Mouse (Mus musculus) embryonic facial prominence, embryonic 12.5 days (tissue): ENCODE measurements at regions not wholly inside any gene's neighbourhood (a gene's known extent, or its start where the extent isn't known, plus 50 kb on each side); places are given as distances from the start of the nearest gene placed in this dataset.
A peak's percentile ranks its signal among the peaks of the same experiment; 100 is the strongest.

ENCODE experiments used
- ATAC-seq: fragments of 200-750 bp; cut with Nextera tagmentation; 2 replicates; pipeline ENCODE4 v1.8.0; 2017; ENCODE audit not compliant: insufficient number of reproducible peaks, insufficient read depth, low FRiP score, low TSS enrichment
- H3K27ac ChIP-seq: fragments of 300-500 bp; sonication (generic); 2 replicates; pipeline ENCODE4 v1.5.1; 2016; ENCODE audit warnings: mild to moderate bottlenecking
- H3K27me3 ChIP-seq: fragments of 300-500 bp; sonication (generic); 2 replicates; pipeline ENCODE4 v1.6.1; 2016; ENCODE audit warnings: mild to moderate bottlenecking, moderate library complexity
- H3K36me3 ChIP-seq: fragments of 300-500 bp; sonication (generic); 2 replicates; pipeline ENCODE4 v1.6.1; 2016; ENCODE audit warnings: mild to moderate bottlenecking
- H3K4me1 ChIP-seq: fragments of 300-500 bp; sonication (generic); 2 replicates; pipeline ENCODE4 v1.6.1; 2016
- H3K4me2 ChIP-seq: fragments of 300-500 bp; sonication (generic); replicated peaks from 2 replicates; pipeline ENCODE4 v1.6.1; 2016; ENCODE audit warnings: mild to moderate bottlenecking, moderate library complexity
- H3K4me3 ChIP-seq: fragments of 300-500 bp; sonication (generic); 2 replicates; pipeline ENCODE4 v1.5.1; 2016; ENCODE audit warnings: mild to moderate bottlenecking
- H3K9ac ChIP-seq: fragments of 300-500 bp; sonication (generic); 2 replicates; pipeline ENCODE4 v1.6.1; 2016; ENCODE audit warnings: mild to moderate bottlenecking, moderate library complexity
- H3K9me3 ChIP-seq: fragments of 300-500 bp; sonication (generic); 2 replicates; pipeline ENCODE4 v1.6.1; 2016; ENCODE audit warnings: mild to moderate bottlenecking, moderate library complexity
- WGBS: fragments of 180-500 bp; shearing (Covaris S2); methylation state at CpG from one replicate; pipeline ENCODE4 v1.1.7; 2016; 5-methylcytosine and 5-hydroxymethylcytosine counted together

DNA sequence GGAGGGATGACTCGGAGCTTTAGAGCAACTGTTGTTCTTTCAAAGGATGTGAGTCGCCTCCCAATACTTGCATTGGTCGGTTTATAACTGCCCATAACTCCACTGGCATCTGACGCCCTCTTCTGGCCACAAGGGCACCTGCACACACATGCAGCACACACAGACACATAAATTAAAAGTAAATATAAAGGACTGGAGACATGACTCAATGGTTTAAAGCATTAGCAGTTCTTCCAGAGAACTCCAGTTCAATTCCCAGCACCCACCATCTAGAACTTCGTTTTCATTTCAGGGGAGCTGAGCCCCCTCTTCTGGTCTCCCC, 281.5 kb upstream of the Runx1 start:
- no peaks in the 10 kb centered on the region; the same call in 1 of the 2 replicates for H3K4me1 ChIP-seq
- ATAC-seq = no peak
- no peaks in the 10 kb centered on the region for H3K27me3 ChIP-seq
- H3K4me3 ChIP-seq = no peak overlapping the region
- peaks cover 5% of the 10 kb centered on the region; the same call in 1 of the 2 replicates for H3K9me3 ChIP-seq
- WGBS = 85% methylated on average over 5 of the region's 5 CpGs
- no peaks in the 10 kb centered on the region for H3K36me3 ChIP-seq
- no peak overlapping the region for H3K9ac ChIP-seq
- H3K4me2 ChIP-seq = no peak overlapping the region
- H3K27ac ChIP-seq = no peak overlapping the region

DNA sequence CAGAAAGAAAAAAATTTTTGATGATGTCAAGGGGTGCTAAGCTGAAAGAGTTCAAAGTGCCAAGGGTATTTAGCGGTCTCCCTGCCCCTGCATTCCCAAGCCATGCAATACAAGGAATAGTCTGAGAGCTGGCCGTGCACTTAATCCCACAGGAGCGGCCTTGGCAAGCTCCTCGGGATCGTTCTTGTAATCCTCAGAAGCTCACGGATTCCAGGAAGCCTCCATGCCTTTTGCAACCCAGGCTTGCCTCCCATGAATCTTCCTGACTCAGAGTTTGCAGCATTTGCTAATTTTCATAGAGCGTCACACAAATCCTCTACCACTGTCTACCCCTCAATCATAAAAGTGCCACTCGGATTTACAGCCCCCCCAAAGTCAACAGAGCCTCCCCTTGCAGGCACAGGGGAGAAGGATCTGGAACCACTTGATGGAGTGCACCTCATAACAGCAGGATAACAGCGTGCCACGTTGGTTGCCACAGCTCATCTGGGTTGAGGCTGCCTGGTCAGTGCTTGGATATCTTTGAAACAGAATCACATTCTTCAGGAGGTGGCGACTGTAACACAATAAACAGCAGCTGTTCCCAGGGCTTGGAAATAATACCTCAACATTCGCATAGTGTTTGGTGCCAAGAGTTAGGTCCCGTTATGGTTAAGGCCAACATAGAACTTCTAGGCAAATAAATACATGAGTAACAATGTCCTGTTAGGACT, 281.0 kb upstream of the Runx1 start:
- Histone ChIP-seq H3K36me3 (no peaks in the 10 kb centered on the region), H3K4me1 (peaks cover 4% of the 10 kb centered on the region; the same call in 1 of the 2 replicates), H3K9me3 (peaks cover 5% of the 10 kb centered on the region; the same call in 1 of the 2 replicates), H3K27ac (no peak overlapping the region), H3K27me3 (no peaks in the 10 kb centered on the region), H3K9ac (no peak overlapping the region), H3K4me2 (no peak overlapping the region), H3K4me3 (no peak overlapping the region)
- no peak for ATAC-seq
- 72% methylated on average over 13 of the region's 13 CpGs for WGBS

DNA sequence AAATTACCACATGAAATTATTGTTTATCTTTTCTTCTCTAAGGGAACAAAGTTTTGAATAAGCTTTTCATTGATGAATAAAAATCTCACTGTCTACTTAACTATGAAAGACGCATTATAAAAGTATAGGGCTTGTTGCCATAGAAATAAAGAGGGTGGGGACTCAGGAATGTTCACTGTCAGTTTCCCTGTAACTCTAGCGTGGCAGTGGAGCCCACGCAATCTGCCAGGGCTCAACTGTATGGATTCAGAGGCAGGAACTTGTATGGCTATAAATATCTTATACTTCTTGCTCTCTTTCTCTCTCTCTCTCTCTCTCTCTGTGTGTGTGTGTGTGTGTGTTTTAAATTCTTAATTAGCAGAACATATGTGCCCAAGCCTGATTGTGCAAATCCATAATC, 276.2 kb upstream of the Runx1 start:
- WGBS = 50% methylated on average over 3 of the region's 3 CpGs
- no peak overlapping the region for H3K4me2 ChIP-seq

DNA sequence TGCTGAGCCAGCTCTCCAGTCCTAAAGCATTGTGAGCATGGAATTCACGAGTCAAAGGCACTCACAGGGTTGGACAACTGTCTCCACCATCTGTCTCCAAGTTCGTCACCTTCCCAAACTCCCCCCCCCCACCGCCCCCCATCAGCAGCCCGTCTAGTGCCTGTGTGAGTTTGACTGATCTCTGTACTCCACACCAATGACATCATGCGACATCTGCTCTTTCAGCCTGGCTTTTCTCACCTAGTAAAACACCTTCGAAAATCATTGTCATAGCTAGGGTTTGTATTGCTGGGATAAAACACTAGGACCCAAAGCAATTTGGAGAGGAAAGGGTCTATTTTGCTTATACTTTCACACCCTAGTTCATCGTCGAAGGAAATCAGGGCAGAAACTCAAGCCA, 272.1 kb upstream of the Runx1 start:
- no peak for ATAC-seq
- no peaks in the 10 kb centered on the region for H3K9me3 ChIP-seq
- H3K4me2 ChIP-seq = no peak overlapping the region
- H3K9ac ChIP-seq = no peak overlapping the region
- H3K27ac ChIP-seq = no peak overlapping the region
- H3K4me1 ChIP-seq = 0 out of 2 replicates have a peak, but pooled peaks cover 4% of the 10 kb centered on the region
- 74% methylated on average over 8 of the region's 8 CpGs for WGBS
- H3K27me3 ChIP-seq = no peaks in the 10 kb centered on the region
- no peaks in the 10 kb centered on the region for H3K36me3 ChIP-seq
- no peak overlapping the region for H3K4me3 ChIP-seq

More for the DNA sequence above, 276.2 kb upstream of the Runx1 start:
- H3K4me3 ChIP-seq = no peak overlapping the region
- no peaks in the 10 kb centered on the region for H3K27me3 ChIP-seq
- peaks cover under 1% of the 10 kb centered on the region; the same call in 1 of the 2 replicates for H3K9me3 ChIP-seq
- no peak for ATAC-seq
- 0 out of 2 replicates have a peak overlapping the region, but pooled peaks have one; percentile 7 for H3K27ac ChIP-seq
- no peaks in the 10 kb centered on the region for H3K36me3 ChIP-seq
- peaks cover 4% of the 10 kb centered on the region; the same call in 1 of the 2 replicates for H3K4me1 ChIP-seq
- H3K9ac ChIP-seq = no peak overlapping the region

DNA sequence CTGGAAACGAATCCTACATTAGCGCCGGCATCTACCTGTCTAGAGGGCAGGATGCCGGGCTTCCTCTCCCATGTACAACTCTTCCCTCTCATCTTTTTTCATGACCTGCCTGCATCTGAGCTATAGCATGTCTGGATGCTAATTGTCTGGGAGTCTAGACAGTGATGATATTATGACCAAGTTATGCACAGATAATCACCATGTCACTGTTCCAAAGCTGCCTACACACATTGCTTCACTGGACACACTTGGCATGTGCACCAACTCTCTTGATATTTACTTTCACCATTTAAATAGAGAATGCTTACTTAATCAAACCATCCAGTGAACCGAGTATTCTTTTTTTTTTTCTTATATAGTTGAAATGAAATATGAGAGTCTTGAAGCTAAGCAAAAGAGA, 270.2 kb upstream of the Runx1 start:
- H3K4me3 ChIP-seq = no peak overlapping the region
- H3K9ac ChIP-seq = no peak overlapping the region
- no peak overlapping the region for H3K27ac ChIP-seq
- no peaks in the 10 kb centered on the region for H3K9me3 ChIP-seq
- no peaks in the 10 kb centered on the region for H3K27me3 ChIP-seq
- 85% methylated on average over 5 of the region's 5 CpGs for WGBS
- peaks cover 5% of the 10 kb centered on the region; the same call in 1 of the 2 replicates for H3K4me1 ChIP-seq
- H3K4me2 ChIP-seq = no peak overlapping the region
- ATAC-seq = no peak
- H3K36me3 ChIP-seq = no peaks in the 10 kb centered on the region

DNA sequence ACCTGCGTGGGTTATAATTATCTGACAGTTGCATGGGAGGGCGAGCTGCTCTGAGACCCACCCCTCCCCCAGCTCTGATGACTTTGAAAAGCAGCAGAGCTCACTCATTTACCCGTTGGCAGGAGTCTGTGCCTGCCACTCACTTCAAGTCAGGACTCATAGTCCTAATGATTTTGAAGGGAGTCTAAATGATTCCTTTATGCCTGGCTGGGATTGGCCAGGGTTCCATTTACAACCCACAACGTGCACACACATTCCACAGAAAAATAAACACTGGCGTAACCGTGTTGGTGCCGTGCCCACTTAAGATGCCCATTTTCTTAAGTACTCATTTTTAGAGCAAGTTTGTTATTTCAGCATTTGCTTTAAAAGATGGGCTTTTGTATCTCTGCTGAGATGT, 266.8 kb upstream of the Runx1 start:
- Histone ChIP-seq H3K9me3 (no peaks in the 10 kb centered on the region), H3K4me1 (peaks cover 5% of the 10 kb centered on the region; the same call in 1 of the 2 replicates), H3K4me3 (no peak overlapping the region), H3K27ac (peak overlapping the region; percentile 67; the same call in 1 of the 2 replicates), H3K36me3 (no peaks in the 10 kb centered on the region), H3K4me2 (no peak overlapping the region), H3K9ac (no peak overlapping the region), H3K27me3 (no peaks in the 10 kb centered on the region)
- peak; percentile 47; the same call in 1 of the 2 replicates for ATAC-seq
- WGBS = 37% methylated on average over 7 of the region's 7 CpGs

DNA sequence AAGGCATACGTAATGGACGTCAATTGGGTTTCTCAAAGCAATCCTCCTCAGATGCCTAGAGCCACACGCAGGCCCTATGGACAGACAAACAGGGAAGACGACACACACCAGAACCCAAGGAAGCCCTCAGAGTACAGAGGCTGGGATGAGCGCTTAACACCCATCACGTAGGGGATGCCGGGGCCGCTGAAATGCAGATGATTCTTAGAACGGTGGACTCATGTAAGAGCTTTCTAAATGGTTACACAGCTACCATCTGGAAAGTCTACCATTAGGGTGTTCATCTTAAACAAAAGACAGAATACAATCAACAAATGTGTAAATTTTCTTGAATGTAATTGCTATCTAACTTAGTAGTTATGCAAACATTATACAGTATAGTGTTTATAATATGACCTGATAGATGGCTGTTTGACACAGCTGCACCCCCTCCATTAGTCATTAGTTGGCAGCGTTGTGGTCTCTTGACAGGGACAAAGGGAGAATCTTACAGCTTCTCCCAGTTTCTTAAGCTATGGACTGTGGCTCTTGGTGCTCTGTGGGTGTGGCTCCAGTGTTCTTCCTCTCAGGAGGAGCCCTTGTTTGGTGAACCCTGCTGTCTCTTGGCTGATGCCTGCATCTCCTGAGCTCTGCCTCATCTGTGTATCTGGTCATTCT, 259.4 kb upstream of the Runx1 start:
- Histone ChIP-seq H3K4me3 (no peak overlapping the region), H3K9ac (no peak overlapping the region), H3K36me3 (no peaks in the 10 kb centered on the region), H3K4me2 (no peak overlapping the region), H3K27me3 (no peaks in the 10 kb centered on the region), H3K27ac (no peak overlapping the region), H3K4me1 (no peaks in the 10 kb centered on the region), H3K9me3 (no peaks in the 10 kb centered on the region)
- 91% methylated on average over 10 of the region's 10 CpGs for WGBS
- no peak for ATAC-seq

DNA sequence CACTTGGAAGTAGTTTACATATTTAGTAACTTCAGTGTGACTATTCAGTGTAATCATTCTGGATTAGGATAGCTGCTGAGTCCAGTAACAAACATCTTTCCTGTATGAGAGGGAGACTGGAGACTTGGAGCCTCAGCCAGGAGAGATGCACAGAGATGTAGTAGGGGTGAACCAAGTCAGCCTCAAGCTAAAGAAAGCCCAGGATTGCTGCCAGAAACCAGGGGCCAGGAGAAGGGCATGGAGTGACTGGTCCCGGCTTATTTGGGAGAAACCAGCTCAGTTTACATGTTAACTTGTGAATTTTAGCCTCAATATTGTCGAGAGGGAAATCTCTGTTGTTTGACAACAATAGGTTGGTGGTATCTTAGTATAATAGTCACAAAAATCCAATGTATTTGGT, 257.8 kb upstream of the Runx1 start:
- 68% methylated on average over 2 of the region's 2 CpGs for WGBS
- Histone ChIP-seq H3K9me3 (no peaks in the 10 kb centered on the region), H3K27ac (no peak overlapping the region), H3K4me3 (no peak overlapping the region), H3K36me3 (no peaks in the 10 kb centered on the region), H3K4me2 (no peak overlapping the region), H3K27me3 (no peaks in the 10 kb centered on the region), H3K9ac (no peak overlapping the region), H3K4me1 (peaks cover 9% of the 10 kb centered on the region)
- ATAC-seq = no peak

DNA sequence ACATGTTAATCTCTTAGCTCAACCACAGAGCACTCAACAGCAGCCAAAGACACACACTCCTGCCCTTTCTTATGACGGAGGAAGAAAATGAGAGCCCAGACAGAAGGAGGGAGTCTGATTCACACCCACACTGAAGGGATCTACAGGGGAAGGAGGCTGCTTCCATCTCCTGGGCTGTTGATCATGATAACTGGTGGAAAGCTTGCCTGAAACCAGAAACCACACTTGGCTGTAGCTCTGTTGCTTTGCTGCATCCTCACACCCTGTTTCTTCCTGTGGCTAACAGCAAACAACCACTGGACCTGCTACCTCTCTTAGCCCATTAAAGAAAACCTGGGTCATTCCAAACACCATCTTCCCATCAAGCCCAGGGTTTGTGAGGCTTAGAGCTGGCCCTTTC, 257.2 kb upstream of the Runx1 start:
- H3K9ac ChIP-seq = no peak overlapping the region
- no peak overlapping the region for H3K4me3 ChIP-seq
- no peak overlapping the region for H3K27ac ChIP-seq
- 73% methylated on average over 1 of the region's 1 CpGs for WGBS
- H3K36me3 ChIP-seq = no peaks in the 10 kb centered on the region
- peaks cover 10% of the 10 kb centered on the region for H3K4me1 ChIP-seq
- H3K4me2 ChIP-seq = no peak overlapping the region
- ATAC-seq = no peak
- H3K27me3 ChIP-seq = no peaks in the 10 kb centered on the region
- H3K9me3 ChIP-seq = no peaks in the 10 kb centered on the region

DNA sequence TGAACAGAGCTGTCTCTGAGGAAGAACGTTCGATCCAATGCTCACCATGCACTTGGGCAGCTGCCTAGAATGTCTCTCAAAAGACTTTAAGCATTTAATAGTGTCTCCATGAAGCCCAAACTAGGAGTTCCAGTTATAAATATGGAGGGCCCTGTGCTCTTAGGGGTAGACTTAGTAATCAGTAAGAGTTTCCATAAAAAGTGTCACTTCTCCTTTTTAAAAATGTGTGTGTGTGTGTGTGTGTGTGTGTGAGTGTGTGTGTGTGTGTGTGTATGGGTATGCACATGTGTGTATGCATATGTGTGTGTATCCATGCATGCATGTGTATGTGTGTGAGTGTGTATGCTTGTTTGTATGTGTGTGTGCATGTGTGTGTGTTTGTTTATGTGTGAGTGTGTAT, 255.6 kb upstream of the Runx1 start:
- no peak for ATAC-seq
- no peaks in the 10 kb centered on the region for H3K36me3 ChIP-seq
- no peak overlapping the region for H3K27ac ChIP-seq
- H3K27me3 ChIP-seq = no peaks in the 10 kb centered on the region
- H3K9ac ChIP-seq = no peak overlapping the region
- H3K4me1 ChIP-seq = peaks cover 10% of the 10 kb centered on the region
- 94% methylated on average over 2 of the region's 2 CpGs for WGBS
- no peak overlapping the region for H3K4me3 ChIP-seq
- no peak overlapping the region for H3K4me2 ChIP-seq
- H3K9me3 ChIP-seq = no peaks in the 10 kb centered on the region

DNA sequence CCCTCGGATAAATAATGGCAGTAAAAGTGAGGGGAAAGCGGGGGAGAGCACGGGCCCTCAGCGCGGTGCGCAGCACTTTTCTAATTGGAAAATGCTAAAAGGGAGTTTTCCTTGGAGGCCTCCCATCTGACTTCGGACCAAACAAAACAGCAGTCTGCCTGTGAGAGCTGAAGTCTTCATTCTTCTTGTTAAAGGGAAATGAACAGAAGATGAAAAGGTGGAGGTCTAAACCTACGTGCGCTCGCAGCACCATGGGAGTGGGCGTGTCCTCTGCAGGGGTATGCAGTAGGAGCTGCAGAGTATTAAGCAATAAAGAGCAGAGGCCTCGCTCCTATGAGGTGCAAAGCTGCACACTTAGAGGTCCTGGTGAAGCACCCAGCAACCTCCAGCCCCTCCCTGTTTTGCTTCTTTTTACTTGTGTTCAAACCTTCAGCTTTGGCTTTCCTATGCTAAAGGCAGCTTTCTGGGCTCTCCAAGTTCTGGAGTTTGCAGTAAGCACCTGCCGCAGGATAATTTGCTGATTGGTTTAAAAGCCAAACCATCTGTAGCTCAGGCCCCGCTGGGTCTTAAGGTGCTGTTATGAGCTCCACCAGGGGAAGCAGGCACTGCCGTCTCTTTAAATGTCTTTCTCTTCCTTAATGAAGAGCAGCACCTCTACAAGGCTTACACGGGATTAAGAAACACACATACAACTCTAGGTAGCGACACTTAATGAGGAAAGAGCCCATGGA, 253.9 kb upstream of the Runx1 start:
- peaks cover 19% of the 10 kb centered on the region for H3K4me1 ChIP-seq
- WGBS = 24% methylated on average over 17 of the region's 17 CpGs
- peak overlapping the region; percentile 4; the same call in 1 of the 2 replicates for H3K4me3 ChIP-seq
- H3K9me3 ChIP-seq = no peaks in the 10 kb centered on the region
- ATAC-seq = peak; percentile 66; the same call in 1 of the 2 replicates
- no peaks in the 10 kb centered on the region for H3K36me3 ChIP-seq
- H3K9ac ChIP-seq = no peak overlapping the region
- H3K4me2 ChIP-seq = peak overlapping the region; percentile 30
- H3K27ac ChIP-seq = peak overlapping the region; percentile 69
- no peaks in the 10 kb centered on the region for H3K27me3 ChIP-seq

DNA sequence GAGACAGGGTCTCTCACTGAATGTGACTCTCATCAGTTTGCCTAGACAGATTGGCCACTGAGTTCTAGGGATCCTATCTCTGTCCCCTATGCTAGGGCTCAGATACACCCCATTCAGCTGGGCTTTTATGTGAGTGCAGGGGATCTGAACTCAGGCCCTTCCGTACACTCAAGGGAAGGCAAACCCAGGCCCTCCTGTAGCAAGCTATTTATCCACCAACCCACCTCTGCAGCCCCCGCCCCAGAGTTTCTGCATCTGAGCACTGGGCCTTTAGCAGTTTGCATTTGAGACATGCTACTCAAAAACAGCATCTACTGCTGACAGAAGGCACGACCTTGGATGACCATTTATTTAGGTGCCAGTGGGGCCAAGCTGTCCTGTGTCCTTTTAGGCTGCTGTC, 253.0 kb upstream of the Runx1 start:
- ATAC-seq = no peak
- H3K4me3 ChIP-seq = no peak overlapping the region
- no peaks in the 10 kb centered on the region for H3K27me3 ChIP-seq
- H3K4me2 ChIP-seq = peak overlapping the region; percentile 30
- H3K36me3 ChIP-seq = no peaks in the 10 kb centered on the region
- H3K4me1 ChIP-seq = peaks cover 20% of the 10 kb centered on the region
- WGBS = 68% methylated on average over 3 of the region's 3 CpGs
- peak overlapping the region; percentile 69 for H3K27ac ChIP-seq
- H3K9me3 ChIP-seq = no peaks in the 10 kb centered on the region
- no peak overlapping the region for H3K9ac ChIP-seq
